Mouse (Mus musculus) spleen, adult 2 months (tissue): ENCODE measurements around the gene Thada. TPM values are rescaled to one million over a fixed set of nuclear protein-coding genes. Genes with fewer than 3 reads are reported as not detected.

Experiments
- DNase-seq, 2 experiments: peaks; one replicate each; pipeline versions ENCODE4 v3.0.0 to v3.0.0-alpha.2; 2012 to 2021; ENCODE audit warnings: low spot score in 2 of 2, low read depth in 1 of 2
- H3K27ac ChIP-seq: fragments of 200-500 bp; 2 replicates; pipeline ENCODE4 v1.5.1; 2012; ENCODE audit warnings: low read length, inconsistent platforms; ENCODE audit not compliant: insufficient read depth
- H3K27me3 ChIP-seq: fragments of 200-500 bp; 2 replicates; pipeline ENCODE4 v1.6.1; 2012; ENCODE audit warnings: mild to moderate bottlenecking, moderate library complexity, low read length, inconsistent platforms; ENCODE audit not compliant: control insufficient read depth, insufficient read depth
- H3K36me3 ChIP-seq: fragments of 200-500 bp; 2 replicates; pipeline ENCODE4 v1.6.1; 2012; ENCODE audit warnings: mild to moderate bottlenecking, low read length, inconsistent platforms; ENCODE audit not compliant: control insufficient read depth, insufficient read depth
- H3K4me1 ChIP-seq: fragments of 200-500 bp; 2 replicates; pipeline ENCODE4 v1.6.1; 2011; ENCODE audit warnings: inconsistent platforms; ENCODE audit not compliant: control insufficient read depth, insufficient read depth, insufficient read length
- H3K4me3 ChIP-seq: fragments of 200-500 bp; 2 replicates; pipeline ENCODE4 v1.5.1; 2011; ENCODE audit warnings: mild to moderate bottlenecking, inconsistent platforms; ENCODE audit not compliant: insufficient read depth, insufficient read length; ENCODE audit errors: extremely low read depth
- CTCF ChIP-seq: fragments of 200-500 bp; IDR thresholded peaks from 2 replicates; pipeline ENCODE4 v1.5.1; 2011; ENCODE audit warnings: mild to moderate bottlenecking, inconsistent platforms; ENCODE audit not compliant: insufficient read depth, insufficient read length, insufficient replicate concordance; ENCODE audit errors: extremely low read depth
- POLR2A ChIP-seq: fragments of 200-500 bp; IDR thresholded peaks from 2 replicates; pipeline ENCODE4 v1.6.1; 2011; ENCODE audit warnings: low read depth, low read length, inconsistent platforms
- WGBS: fragments of 180-500 bp; shearing (Covaris S2); methylation state at CpG from one replicate; pipeline ENCODE4 v1.1.7; 2018; 5-methylcytosine and 5-hydroxymethylcytosine counted together
- polyA plus RNA-seq: library from polyadenylated mRNA; depleted of rRNA; stranded (reverse); fragments of >200 nt; gene quantifications from 2 replicates; pipeline ENCODE4 v1.2.3, GENCODE M21; 2012

The Thada gene
- polyA plus RNA-seq, 1 experiment, result 17.2 TPM

- H3K4me1 ChIP-seq, result no peaks in the 10 kb centered on the region
- WGBS, result 77% methylated on average over 5 of the region's 5 CpGs
- TF ChIP-seq POLR2A (no peak), CTCF (no peak)
- H3K4me3 ChIP-seq, result no peak overlapping the region
- H3K27ac ChIP-seq, result no peak overlapping the region
- H3K36me3 ChIP-seq, result 0 out of 2 replicates have a peak, but pooled peaks cover 1% of the 10 kb centered on the region
- no peak for DNase-seq
- no peaks in the 10 kb centered on the region for H3K27me3 ChIP-seq
Measured at GRCm38 (mm10) chr17:84257927-84258532, 208.0 kb downstream of the Thada start.

GRCm38 (mm10) chr17:84256278-84256819 lies 209.7 kb downstream of the Thada start:
- no peak overlapping the region for H3K4me3 ChIP-seq
- no peak for DNase-seq
- no peak overlapping the region for H3K27ac ChIP-seq
- H3K4me1 ChIP-seq, result no peaks in the 10 kb centered on the region
- H3K27me3 ChIP-seq, result no peaks in the 10 kb centered on the region
- peaks cover 6% of the 10 kb centered on the region for H3K36me3 ChIP-seq
- 91% methylated on average over 9 of the region's 9 CpGs for WGBS
- no peak for TF ChIP-seq CTCF
- TF ChIP-seq POLR2A, result no peak

- no peak overlapping the region for H3K27ac ChIP-seq
- DNase-seq, result no peak
- TF ChIP-seq POLR2A (no peak), CTCF (no peak)
- H3K4me3 ChIP-seq, result no peak overlapping the region
- H3K4me1 ChIP-seq, result no peaks in the 10 kb centered on the region
- 68% methylated on average over 2 of the region's 2 CpGs for WGBS
- H3K36me3 ChIP-seq, result peaks cover 6% of the 10 kb centered on the region
- no peaks in the 10 kb centered on the region for H3K27me3 ChIP-seq
Measured at GRCm38 (mm10) chr17:84255841-84256240, 210.2 kb downstream of the Thada start.

GRCm38 (mm10) chr17:84251426-84251825 lies 214.6 kb downstream of the Thada start:
- H3K4me1 ChIP-seq, result no peaks in the 10 kb centered on the region
- no peak overlapping the region for H3K27ac ChIP-seq
- no peak for DNase-seq
- H3K36me3 ChIP-seq, result peaks cover 10% of the 10 kb centered on the region
- no peak overlapping the region for H3K4me3 ChIP-seq
- 92% methylated on average over 3 of the region's 3 CpGs for WGBS
- TF ChIP-seq POLR2A, result no peak
- no peak for TF ChIP-seq CTCF
- H3K27me3 ChIP-seq, result no peaks in the 10 kb centered on the region

GRCm38 (mm10) chr17:84244182-84244920 lies 221.7 kb downstream of the Thada start:
- no peak overlapping the region for H3K27ac ChIP-seq
- peaks cover 5% of the 10 kb centered on the region for H3K36me3 ChIP-seq
- no peaks in the 10 kb centered on the region for H3K4me1 ChIP-seq
- WGBS, result 94% methylated on average over 18 of the region's 18 CpGs
- H3K27me3 ChIP-seq, result no peaks in the 10 kb centered on the region
- no peak for TF ChIP-seq POLR2A
- no peak for TF ChIP-seq CTCF
- H3K4me3 ChIP-seq, result no peak overlapping the region
- DNase-seq, result no peak

- peaks cover 5% of the 10 kb centered on the region for H3K36me3 ChIP-seq
Measured at GRCm38 (mm10) chr17:84243759-84244158, 222.2 kb downstream of the Thada start.

More at GRCm38 (mm10) chr17:84243759-84244158, 222.2 kb downstream of the Thada start:
- TF ChIP-seq CTCF (no peak), POLR2A (no peak)
- no peak for DNase-seq
- WGBS, result 88% methylated on average over 6 of the region's 6 CpGs
- no peak overlapping the region for H3K4me3 ChIP-seq
- no peak overlapping the region for H3K27ac ChIP-seq
- no peaks in the 10 kb centered on the region for H3K4me1 ChIP-seq
- H3K27me3 ChIP-seq, result no peaks in the 10 kb centered on the region
